Mouse (Mus musculus): ENCODE data around the gene Wrap73. TPM values are rescaled to one million over a fixed set of nuclear protein-coding genes. Genes with fewer than 3 reads are reported as not detected.
A peak's percentile ranks its signal among the peaks of the same experiment; 100 is the strongest.

Wrap73 gene
- polyA plus RNA-seq, 3 experiments from 2014 or later = 24.9 to 35.1 (median 30.7) TPM

- no peak for ATAC-seq
Measured at GRCm38 (mm10) chr4:154140213-154141008, 1.8 kb upstream of the Wrap73 start.

GRCm38 (mm10) chr4:154141009-154141867 is 934 bp upstream of the Wrap73 start:
- no peak for ATAC-seq

GRCm38 (mm10) chr4:154144712-154145111 is 2.5 kb downstream of the Wrap73 start:
- no peak for ATAC-seq

- no peak for ATAC-seq
Measured at GRCm38 (mm10) chr4:154146342-154146741, 4.2 kb downstream of the Wrap73 start.

- ATAC-seq = no peak
Measured at GRCm38 (mm10) chr4:154154104-154154503, 11.9 kb downstream of the Wrap73 start.

- no peak for ATAC-seq
Measured at GRCm38 (mm10) chr4:154156050-154156449, 13.9 kb downstream of the Wrap73 start.

GRCm38 (mm10) chr4:154157970-154158662 is 15.9 kb downstream of the Wrap73 start:
- ATAC-seq = no peak

GRCm38 (mm10) chr4:154159002-154159401 is 16.8 kb downstream of the Wrap73 start:
- peak; percentile 44 for ATAC-seq

GRCm38 (mm10) chr4:154159961-154160537 is 17.9 kb downstream of the Wrap73 start:
- ATAC-seq = peak; percentile 8

- ATAC-seq = peak; percentile 95
Measured at GRCm38 (mm10) chr4:154160538-154161390, 18.6 kb downstream of the Wrap73 start, which contains the start of gene Tprgl. Tprgl (minus strand) TSS chr4:154160666.

GRCm38 (mm10) chr4:154163296-154163695 is 21.1 kb downstream of the Wrap73 start:
- no peak for ATAC-seq

- ATAC-seq = no peak
Measured at GRCm38 (mm10) chr4:154167053-154167452, 24.9 kb downstream of the Wrap73 start.

- no peak for ATAC-seq
Measured at GRCm38 (mm10) chr4:154170021-154170420, 27.8 kb downstream of the Wrap73 start.

- no peak for ATAC-seq
Measured at GRCm38 (mm10) chr4:154170506-154171150, 28.5 kb downstream of the Wrap73 start, which contains the start of gene Megf6. Megf6 (plus strand) TSS chr4:154170730.

GRCm38 (mm10) chr4:154171151-154171930 is 29.2 kb downstream of the Wrap73 start:
- ATAC-seq = no peak

GRCm38 (mm10) chr4:154171931-154172604 is 29.9 kb downstream of the Wrap73 start:
- ATAC-seq = no peak

- ATAC-seq = no peak
Measured at GRCm38 (mm10) chr4:154177257-154177656, 35.1 kb downstream of the Wrap73 start.

GRCm38 (mm10) chr4:154181001-154181400 is 38.8 kb downstream of the Wrap73 start:
- no peak for ATAC-seq

GRCm38 (mm10) chr4:154183566-154183965 is 41.4 kb downstream of the Wrap73 start:
- ATAC-seq = no peak

All from inflammation-experienced regulatory T-cells, adult 6 months (primary cell).